Mouse (Mus musculus) liver, adult 2 months (tissue): Measurements from ENCODE around the gene Il17rb.

Experiments used
- CTCF ChIP-seq: fragments of 200-500 bp; IDR thresholded peaks from 2 replicates; pipeline ENCODE4 v1.5.1; 2011; ENCODE audit warnings: low read depth, low read length, control low read depth
- POLR2A ChIP-seq: fragments of 200-500 bp; IDR thresholded peaks from 2 replicates; pipeline ENCODE4 v1.6.1; 2011; ENCODE audit warnings: low read length, control low read depth; ENCODE audit not compliant: insufficient read depth; ENCODE audit errors: extremely low read depth

DNA sequence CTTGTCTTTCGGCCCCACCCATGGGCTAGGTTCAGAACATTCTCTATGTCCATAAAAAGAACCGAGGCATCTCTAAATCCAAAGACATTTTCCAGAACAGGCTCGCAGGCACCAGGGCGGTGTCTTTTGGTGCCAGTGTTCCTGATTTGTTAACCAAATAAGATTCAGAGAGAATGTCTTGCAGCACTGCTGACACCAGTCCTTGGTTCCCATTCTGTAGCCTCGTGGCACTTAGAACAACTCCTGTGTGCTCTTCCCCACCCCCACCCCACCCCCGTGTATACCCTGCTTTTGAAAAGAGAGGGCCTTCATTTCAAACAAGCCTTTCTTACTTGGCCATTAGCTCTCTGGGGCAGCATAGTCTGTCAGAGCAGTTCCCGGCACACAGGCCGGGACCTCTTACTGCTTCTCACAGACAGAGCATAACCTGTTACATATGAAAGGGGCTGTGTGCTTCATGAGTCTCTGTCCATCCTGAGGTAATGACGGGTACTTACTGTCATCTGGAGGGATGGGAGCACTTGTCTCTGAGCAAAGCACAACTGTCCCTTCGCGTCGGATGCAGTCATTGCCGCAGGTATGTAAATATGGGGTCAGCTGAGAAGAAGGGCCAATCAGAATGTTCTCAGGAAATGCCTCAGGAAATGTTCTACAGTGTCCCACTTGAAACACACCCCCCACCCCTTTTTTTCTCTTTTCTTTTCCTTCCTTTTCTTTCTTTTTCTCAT, 9.8 kb downstream of the Il17rb start:
- TF ChIP-seq POLR2A (no peak), CTCF (no peak)
